Mouse (Mus musculus): ENCODE measurements around the gene Olfr186.
"Not testable (repeated sequence)": the region's sequence is repeated elsewhere in the genome, so short reads cannot be mapped to it uniquely, and the experiment has no call there.

Olfr186 gene

DNA sequence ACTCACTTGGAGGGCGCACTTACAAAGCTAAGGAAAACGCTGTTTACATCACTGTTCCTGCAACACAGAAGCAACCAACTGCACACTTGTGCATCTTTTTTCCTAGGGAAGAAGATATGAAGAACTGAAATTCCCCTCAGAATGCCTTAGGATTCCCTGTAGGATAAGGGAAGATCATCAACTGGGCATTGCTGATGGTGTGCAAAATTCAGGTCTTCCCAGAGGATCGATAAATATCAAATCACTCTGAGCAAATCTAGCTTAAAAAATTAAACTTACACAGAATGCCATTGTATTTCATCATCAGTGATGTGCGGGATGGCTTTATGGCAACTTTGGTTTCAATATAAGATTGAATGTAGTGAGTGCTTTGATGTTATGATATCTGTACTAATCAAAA is at the start of gene Olfr186:
TSS of gene Olfr186 (minus strand) at position 101 of the 400 bp plus-strand sequence.
- DNase-seq (ENCODE audit: low read depth, low spot score), result no peak

DNA sequence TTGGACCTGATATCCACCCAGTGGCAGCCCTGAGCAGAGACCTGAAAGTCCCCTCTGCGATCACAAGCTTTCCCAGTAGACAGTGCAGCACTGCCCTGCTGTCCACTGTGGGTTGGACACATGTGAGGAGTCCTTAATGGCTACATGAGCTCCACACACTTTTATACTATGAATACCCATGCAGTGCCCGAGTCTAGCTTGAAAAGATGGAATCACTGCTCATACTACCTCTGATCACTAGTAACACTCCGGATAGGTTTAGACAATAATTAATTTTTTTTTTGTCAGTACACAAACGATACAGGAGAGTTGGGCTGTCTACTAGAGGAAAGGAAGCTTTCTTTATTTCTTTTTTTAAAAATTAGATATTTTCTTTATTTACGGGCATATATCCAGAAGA is 47.8 kb upstream of the Olfr186 start, which contains the start of gene Olfr190:
TSS of gene Olfr190 (minus strand) at position 101 of the 400 bp plus-strand sequence.
- DNase-seq (ENCODE audit: low read depth, low spot score), result no peak

DNA sequence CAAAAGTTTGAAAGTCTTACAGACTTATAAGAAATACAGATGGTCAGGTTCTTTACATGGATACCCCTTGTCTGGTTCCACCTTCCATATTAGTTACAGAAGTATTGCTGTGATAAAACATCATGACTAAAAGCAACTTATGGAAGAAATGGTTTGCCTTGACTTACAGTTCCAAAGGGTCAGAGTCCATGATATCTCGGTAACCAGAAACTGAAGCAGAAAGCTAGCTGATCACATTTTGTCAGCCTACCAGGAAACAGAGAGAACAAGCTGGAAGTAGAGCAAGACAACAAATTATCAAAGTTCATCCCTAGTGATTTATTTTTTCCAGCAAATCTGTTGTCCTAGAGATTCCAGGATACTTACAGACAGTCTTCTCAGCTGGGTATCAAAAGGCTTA is 43.4 kb upstream of the Olfr186 start:
- no peak for DNase-seq (ENCODE audit: low read depth, low spot score)

DNA sequence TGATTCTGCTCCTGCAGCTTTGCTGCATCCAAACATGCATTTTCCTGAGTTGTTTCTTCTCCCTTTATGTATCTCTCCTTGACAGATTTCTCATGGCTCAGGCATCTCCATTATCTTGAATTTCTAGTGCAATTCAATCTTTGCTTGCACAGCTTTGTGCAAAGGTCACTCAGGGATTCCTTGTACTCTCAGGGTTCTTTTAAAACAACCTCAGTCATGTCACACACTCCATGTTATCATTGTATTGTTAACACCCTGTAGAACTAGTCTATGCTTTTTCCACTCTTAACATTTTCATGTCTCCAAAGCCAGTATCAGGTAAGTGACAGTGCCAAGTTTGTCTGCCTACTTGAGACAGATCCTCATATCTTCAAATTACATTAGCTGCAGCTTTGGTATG is 41.7 kb upstream of the Olfr186 start:
- DNase-seq (ENCODE audit: low read depth, low spot score), result no peak

DNA sequence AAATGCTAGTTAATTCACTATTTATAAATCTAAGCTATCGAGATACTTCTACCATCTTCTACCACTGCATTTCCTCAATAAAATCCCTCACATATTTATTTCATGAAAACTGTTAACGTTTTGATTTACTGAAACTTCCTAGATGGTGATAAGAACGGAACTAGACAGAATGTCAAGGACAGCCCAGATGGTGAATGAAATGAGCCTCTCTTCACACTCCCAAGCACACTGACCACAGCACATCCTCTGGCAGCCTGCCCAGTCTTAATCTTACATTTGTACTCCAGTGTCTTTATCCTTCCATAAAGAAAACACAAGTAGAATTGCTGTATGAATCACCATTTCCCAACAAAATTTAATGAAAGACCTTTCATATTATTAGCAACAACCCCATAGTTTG is 32.3 kb upstream of the Olfr186 start:
- DNase-seq (ENCODE audit: low read depth, low spot score), result not testable (repeated sequence)

DNA sequence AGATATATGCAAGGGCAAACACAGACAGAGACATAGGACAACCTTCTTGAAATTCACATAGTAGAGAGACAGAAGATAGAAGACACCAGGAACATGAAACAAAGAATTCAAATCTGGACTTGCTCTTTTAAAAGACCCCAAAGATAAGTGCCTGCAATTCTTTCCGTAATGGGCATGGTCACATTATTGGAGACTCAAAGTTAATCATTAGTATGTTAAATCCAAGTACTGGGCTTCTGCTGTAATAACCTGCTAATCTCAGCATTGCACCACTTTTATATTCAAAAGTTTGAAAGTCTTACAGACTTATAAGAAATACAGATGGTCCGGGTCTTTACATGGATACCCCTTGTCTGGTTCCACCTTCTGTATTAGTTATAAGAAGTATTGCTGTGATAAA is 19.2 kb upstream of the Olfr186 start:
- not testable (repeated sequence) for DNase-seq (ENCODE audit: low read depth, low spot score)

DNA sequence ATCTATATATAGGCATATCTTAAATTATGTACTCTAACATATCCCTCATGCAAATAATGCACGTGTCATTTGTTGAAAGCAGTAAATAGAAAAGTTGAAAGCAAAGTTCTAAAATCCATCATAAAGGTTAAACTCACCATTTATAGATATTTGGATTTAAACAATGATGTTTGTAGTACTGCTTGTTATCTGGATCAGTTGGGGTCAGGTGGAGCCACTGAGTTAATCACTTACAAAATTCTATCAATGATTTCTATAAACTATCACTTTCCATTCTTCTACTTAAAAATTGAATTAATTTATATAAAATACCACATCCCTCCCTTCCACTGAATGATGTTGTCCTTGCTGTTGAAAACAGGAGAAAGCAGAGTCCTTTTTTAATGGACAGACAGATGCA is 18.8 kb upstream of the Olfr186 start:
- no peak for DNase-seq (ENCODE audit: low read depth, low spot score)

DNA sequence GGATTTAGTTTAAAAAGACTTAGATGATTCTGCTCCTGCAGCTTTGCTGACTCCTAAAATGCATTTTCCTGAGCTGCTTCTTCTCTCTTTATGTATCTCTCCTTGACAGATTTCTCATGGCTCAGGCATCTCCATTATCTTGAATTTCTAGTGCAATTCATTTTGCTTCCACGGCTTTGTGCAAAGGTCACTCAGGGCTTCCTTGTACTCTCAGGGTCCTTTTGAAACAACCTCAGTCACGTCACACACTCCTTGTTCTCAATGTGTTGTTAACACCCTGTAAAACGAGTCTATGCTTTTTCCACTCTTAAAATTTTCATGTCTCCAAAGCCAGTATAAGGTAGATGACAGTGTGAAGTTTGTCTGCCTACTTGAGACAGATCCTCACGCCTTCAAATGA is 17.5 kb upstream of the Olfr186 start:
- no peak for DNase-seq (ENCODE audit: low read depth, low spot score)

DNA sequence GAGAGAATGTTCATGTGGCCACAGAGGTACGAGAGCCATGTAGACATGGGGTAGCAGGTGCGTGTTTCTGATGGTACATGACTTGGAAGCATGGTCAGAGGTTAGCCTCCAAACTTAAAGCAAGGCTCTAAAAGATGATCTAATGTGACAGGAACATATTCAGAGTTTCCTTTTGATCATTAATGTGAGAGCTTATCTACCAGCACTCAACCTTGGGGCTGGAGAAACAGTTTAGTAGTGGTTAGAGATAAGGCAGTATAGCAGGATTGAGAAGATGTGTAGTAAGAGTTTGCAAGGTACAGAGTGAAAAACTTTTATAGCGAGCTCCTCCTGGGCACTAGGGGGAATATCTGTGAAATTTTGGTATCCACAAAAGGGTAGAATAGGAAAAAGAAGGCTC is 15.7 kb upstream of the Olfr186 start:
- no peak for DNase-seq (ENCODE audit: low read depth, low spot score)

DNA sequence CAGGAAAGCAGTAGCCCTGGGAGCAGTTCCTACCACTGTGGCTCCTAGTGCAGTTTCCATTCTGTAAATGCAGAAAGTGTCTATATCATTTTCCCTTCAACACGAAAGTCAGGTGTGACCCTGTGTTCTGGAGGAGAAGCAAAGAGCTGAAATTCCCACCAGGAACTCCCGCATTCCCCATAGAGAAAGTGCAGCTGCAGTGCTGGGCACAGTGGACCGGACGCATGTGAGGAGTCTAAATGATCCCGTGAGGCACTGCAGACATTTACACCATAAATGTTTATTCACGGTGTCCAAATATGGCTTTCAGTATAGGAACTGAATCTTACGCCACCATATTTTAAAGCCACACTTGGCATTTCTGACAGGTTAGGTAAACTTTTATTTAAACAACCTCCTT is 9.6 kb upstream of the Olfr186 start, which contains the start of gene Olfr187:
TSS of gene Olfr187 (minus strand) at position 58 of the 400 bp plus-strand sequence.
- no peak for DNase-seq (ENCODE audit: low read depth, low spot score)

DNA sequence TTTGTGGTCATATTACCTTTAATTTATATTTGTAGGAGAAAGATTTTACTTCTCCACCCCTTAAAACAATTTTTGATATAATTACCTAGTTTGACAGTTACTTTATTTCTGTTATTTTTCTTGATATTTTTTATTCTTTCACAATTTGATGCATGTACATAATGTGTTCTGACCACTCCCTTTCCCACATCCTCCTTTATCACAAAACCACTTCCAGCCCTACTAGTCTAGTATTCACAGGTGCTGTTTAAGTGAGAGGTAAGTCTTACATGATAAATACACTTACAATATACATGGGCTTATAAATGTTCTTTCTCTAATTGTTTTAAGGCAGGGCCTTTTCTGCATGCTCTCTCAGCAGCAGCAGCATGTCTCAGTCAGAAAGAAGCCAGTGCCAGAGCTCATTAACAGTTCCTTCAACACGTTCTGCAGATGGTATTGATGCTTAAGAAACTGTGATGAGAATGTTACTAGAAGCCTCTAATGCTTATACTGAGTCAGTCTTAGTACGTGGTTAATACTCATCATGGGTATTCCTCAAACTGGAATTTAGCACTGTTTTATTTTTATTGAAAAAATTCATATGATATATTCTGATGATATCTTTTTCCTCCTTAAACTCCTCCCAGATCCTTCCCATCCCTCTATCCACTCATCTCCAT is 16.6 kb downstream of the Olfr186 start:
- no peak for DNase-seq (ENCODE audit: low read depth, low spot score)

DNA sequence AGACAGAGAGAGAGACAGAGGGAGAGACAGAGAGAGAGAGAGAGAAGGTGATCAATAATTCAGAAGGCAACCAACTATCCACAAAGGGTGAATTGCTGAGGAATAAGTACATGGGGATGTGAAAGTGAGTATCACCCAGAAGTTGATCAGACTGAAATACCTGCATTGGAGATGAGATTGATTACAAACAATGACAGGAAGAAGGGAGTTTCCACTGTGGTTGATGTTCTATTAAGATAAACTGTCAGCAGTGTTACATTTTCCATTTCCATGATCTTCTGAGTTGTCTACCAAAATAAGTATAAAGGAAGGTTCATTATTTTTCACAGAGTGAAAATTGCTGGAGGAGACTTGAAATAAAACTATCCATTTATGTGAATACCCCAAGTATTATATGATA is 22.9 kb downstream of the Olfr186 start:
- DNase-seq (ENCODE audit: low read depth, low spot score), result no peak

DNA sequence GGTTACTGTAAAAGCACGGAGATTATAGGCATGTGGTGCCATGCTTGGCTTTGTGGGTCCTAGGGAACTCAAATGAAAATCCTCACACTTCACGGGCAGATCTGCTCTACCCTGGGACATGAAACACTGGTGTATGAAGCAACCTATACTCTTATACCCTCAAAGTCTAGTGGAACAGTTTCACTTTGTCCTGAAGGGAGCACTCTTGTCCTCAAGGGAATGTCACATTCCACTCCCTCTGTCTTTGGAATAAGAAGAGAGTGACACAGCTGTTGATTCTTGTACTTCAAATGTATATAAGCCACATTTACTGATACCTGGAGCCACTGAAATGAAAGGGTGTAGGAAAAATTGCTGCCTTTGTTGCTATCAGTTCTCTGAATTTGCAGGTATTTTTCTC is 35.0 kb downstream of the Olfr186 start, which contains the start of gene Olfr183:
TSS of gene Olfr183 (plus strand) at position 301 of the 400 bp plus-strand sequence.
- DNase-seq (ENCODE audit: low read depth, low spot score), result no peak

All from embryo, embryonic 11.5 days (tissue).